9 mouse cellular contexts compared by ENCODE assay signal in the genomic region with DNA sequence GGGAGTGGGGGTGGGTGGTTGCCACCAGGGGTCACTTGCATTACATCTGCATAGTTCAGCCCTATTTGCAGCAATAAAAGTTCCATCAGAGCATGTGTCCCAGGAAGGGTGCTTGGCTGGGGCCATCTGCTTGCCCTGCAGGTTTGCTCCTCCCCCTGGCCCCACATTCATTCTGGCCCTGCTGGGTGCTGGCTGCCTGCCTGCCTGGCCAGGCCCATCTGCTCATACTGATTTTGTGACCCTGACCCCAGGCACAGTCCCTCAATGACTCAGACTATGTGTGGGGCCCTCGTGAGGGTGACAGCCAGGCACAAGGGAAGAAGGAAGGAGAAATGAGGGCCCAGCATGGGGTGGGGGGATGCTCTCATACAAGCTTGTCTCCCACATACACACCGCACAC. TPM values are rescaled to one million over a fixed set of nuclear protein-coding genes. Genes with fewer than 3 reads are reported as not detected.
DNase-seq lines count a peak whose midpoint lies in the region; ATAC-seq lines count a peak whose summit lies in the region.
"Had no signal": no experiment of that assay in that cellular context is flagged by ENCODE, and none has a peak within 500 bp of the region (broad histone marks: within the 10 kb centered on the region; RNA-seq: fewer than 3 reads in every experiment).

No protein-coding gene starts in this region.

- no peak overlapping the region for H3K4me3 ChIP-seq in hindbrain, embryonic 10.5 days
- no peak overlapping the region for H3K4me3 ChIP-seq in hindbrain, embryonic 14.5 days (replicated peaks; ENCODE audit: low read length)
- H3K4me3 ChIP-seq in embryonic facial prominence, embryonic 10.5 days: no peak overlapping the region
- H3K4me3 ChIP-seq: embryonic facial prominence, embryonic 13.5 days had no signal

- DNase-seq in hindbrain, embryonic 10.5 days (ENCODE audit: low spot score): peak; percentile 56
- no peak for DNase-seq in hindbrain, embryonic 14.5 days (ENCODE audit: low spot score)
- DNase-seq in adrenal gland, adult 18-20 months (ENCODE audit: low spot score in 2 of 2): peak; percentile 50 to 65
- DNase-seq in embryonic facial prominence, embryonic 10.5 days (ENCODE audit: low spot score): no peak
- DNase-seq in mesoderm, embryonic 11.5 days (ENCODE audit: low read depth, low spot score): peak; percentile 60
- DNase-seq in gastrocnemius, postnatal 25 days: no peak
- no peak for DNase-seq in layer of hippocampus, adult 8-10 months (ENCODE audit: low spot score in 2 of 2)
- no peak for DNase-seq in right cerebral cortex, postnatal 36 days (ENCODE audit: low spot score in 2 of 2)

- H3K27me3 ChIP-seq in hindbrain, embryonic 10.5 days (ENCODE audit: insufficient read depth, poor library complexity, severe bottlenecking): peaks cover 33% of the 10 kb centered on the region
- H3K27me3 ChIP-seq in hindbrain, embryonic 14.5 days (ENCODE audit: control insufficient read depth, insufficient read depth, low read length): peaks cover 16% of the 10 kb centered on the region
- peaks cover 16% of the 10 kb centered on the region for H3K27me3 ChIP-seq in embryonic facial prominence, embryonic 10.5 days (replicated peaks; ENCODE audit: low read depth, poor library complexity, severe bottlenecking)
- H3K27me3 ChIP-seq: embryonic facial prominence, embryonic 13.5 days had no signal

- no peak overlapping the region for H3K4me2 ChIP-seq in hindbrain, embryonic 14.5 days (replicated peaks)
- H3K4me2 ChIP-seq: embryonic facial prominence, embryonic 13.5 days had no signal

- whole genome bisulfite sequencing in hindbrain, embryonic 10.5 days: 43% methylated on average over 2 of the region's 2 CpGs
- 41% methylated on average over 2 of the region's 2 CpGs for WGBS in hindbrain, embryonic 14.5 days
- 57% methylated on average over 2 of the region's 2 CpGs for WGBS in embryonic facial prominence, embryonic 10.5 days

- no peak overlapping the region; the same call in 1 of the 2 replicates for H3K27ac ChIP-seq in hindbrain, embryonic 10.5 days
- no peak overlapping the region for H3K27ac ChIP-seq in hindbrain, embryonic 14.5 days
- H3K27ac ChIP-seq in embryonic facial prominence, embryonic 10.5 days (replicated peaks): 0 out of 2 replicates have a peak overlapping the region, but pooled peaks have one; percentile 31
- H3K27ac ChIP-seq: embryonic facial prominence, embryonic 13.5 days had no signal

- H3K36me3 ChIP-seq in hindbrain, embryonic 10.5 days: no peaks in the 10 kb centered on the region
- H3K36me3 ChIP-seq in hindbrain, embryonic 14.5 days (replicated peaks; ENCODE audit: control insufficient read depth, insufficient read depth): no peaks in the 10 kb centered on the region
- H3K36me3 ChIP-seq in embryonic facial prominence, embryonic 10.5 days (replicated peaks): no peaks in the 10 kb centered on the region
- H3K36me3 ChIP-seq: embryonic facial prominence, embryonic 13.5 days had no signal

- H3K9ac ChIP-seq in hindbrain, embryonic 14.5 days: no peak overlapping the region
- H3K9ac ChIP-seq: embryonic facial prominence, embryonic 13.5 days had no signal

- H3K4me1 ChIP-seq in hindbrain, embryonic 10.5 days (replicated peaks): peaks cover 32% of the 10 kb centered on the region
- no peaks in the 10 kb centered on the region for H3K4me1 ChIP-seq in hindbrain, embryonic 14.5 days (replicated peaks; ENCODE audit: control insufficient read depth, insufficient read depth, low read length)
- peaks cover 29% of the 10 kb centered on the region for H3K4me1 ChIP-seq in embryonic facial prominence, embryonic 10.5 days
- H3K4me1 ChIP-seq: embryonic facial prominence, embryonic 13.5 days had no signal

- no peaks in the 10 kb centered on the region for H3K9me3 ChIP-seq in hindbrain, embryonic 10.5 days
- H3K9me3 ChIP-seq in hindbrain, embryonic 14.5 days (ENCODE audit: control insufficient read depth, low read length): no peaks in the 10 kb centered on the region
- H3K9me3 ChIP-seq in embryonic facial prominence, embryonic 10.5 days: no peaks in the 10 kb centered on the region
- H3K9me3 ChIP-seq: embryonic facial prominence, embryonic 13.5 days had no signal

- no peak; the same call in 1 of the 2 replicates for ATAC-seq in hindbrain, embryonic 14.5 days (ENCODE audit: low FRiP score)

RNA-seq across cellular contexts. Expression of a gene that starts 12.9 kb away (rescaled TPM):
- polyA plus RNA-seq in hindbrain, embryonic 10.5 days (2016; fragmentation: Nextera tagmentation; extraction: Ambion mirVana): 184 and 214 TPM in 2 replicates
- polyA plus RNA-seq in hindbrain, embryonic 14.5 days (2014; fragmentation: Nextera tagmentation; extraction: Ambion mirVana): 38.4 and 43.6 TPM in 2 replicates
- total RNA-seq in adrenal gland, adult 18-20 months (2021): 10 to 100 TPM; 44.9 to 80.0 TPM
- 61.5 and 75.2 TPM in 2 replicates for polyA plus RNA-seq in embryonic facial prominence, embryonic 10.5 days (2016; fragmentation: Nextera tagmentation; extraction: Ambion mirVana)
- 10 to 100 TPM; 15.3 to 17.4 TPM for total RNA-seq in gastrocnemius, postnatal 25 days (2021)
- 10 to 100 TPM; 14.6 to 28.2 (median 17.2) TPM for total RNA-seq in layer of hippocampus, adult 8-10 months (2022)

RNA-seq across cellular contexts. Expression of a gene that starts 40.1 kb away (rescaled TPM):
- 5.9 and 7.5 TPM in 2 replicates for polyA plus RNA-seq in hindbrain, embryonic 10.5 days (2016; fragmentation: Nextera tagmentation; extraction: Ambion mirVana)
- 16.2 and 17.8 TPM in 2 replicates for polyA plus RNA-seq in hindbrain, embryonic 14.5 days (2014; fragmentation: Nextera tagmentation; extraction: Ambion mirVana)
- total RNA-seq in adrenal gland, adult 18-20 months (2021): 10 to 100 TPM in 1 of 2 experiments, 1 to 10 TPM in 1; 8.0 to 13.5 TPM
- polyA plus RNA-seq in embryonic facial prominence, embryonic 10.5 days (2016; fragmentation: Nextera tagmentation; extraction: Ambion mirVana): 6.8 and 7.8 TPM in 2 replicates
- 100 to 1,000 TPM; 132 to 144 TPM for total RNA-seq in gastrocnemius, postnatal 25 days (2021)
- 10 to 100 TPM; 79.8 to 99.9 (median 95.4) TPM for total RNA-seq in layer of hippocampus, adult 8-10 months (2022)

Comparison
In these comparisons a context has a peak if more than half of its experiments do, and no peak if none do; other contexts are left out.
1. DNase-seq: peak in hindbrain, embryonic 10.5 days (single experiment), adrenal gland, adult 18-20 months (2 of 2) and mesoderm, embryonic 11.5 days (single experiment); none in hindbrain, embryonic 14.5 days (single experiment), embryonic facial prominence, embryonic 10.5 days (single experiment), gastrocnemius, postnatal 25 days (single experiment), layer of hippocampus, adult 8-10 months (0 of 2) and right cerebral cortex, postnatal 36 days (0 of 2).
2. RNA of a gene that starts 40.1 kb away (total RNA-seq): 132 to 144 TPM in gastrocnemius, postnatal 25 days and 79.8 to 99.9 TPM in layer of hippocampus, adult 8-10 months; 8.0 to 13.5 TPM in adrenal gland, adult 18-20 months; every median in the first group is over 4 times any median in the second.